ENCODE assay signal across 8 mouse cellular contexts in genomic region chr6:55038671-55039445, GRCm38 (mm10). TPM values are rescaled to one million over a fixed set of nuclear protein-coding genes. Genes with fewer than 3 reads are reported as not detected.
A peak's percentile ranks its signal among the peaks of the same experiment; 100 is the strongest.
DNase-seq lines count a peak whose midpoint lies in the region; ATAC-seq lines count a peak whose summit lies in the region.

No protein-coding gene starts in this region.

- H3K9me3 ChIP-seq in heart, embryonic 16.5 days (replicated peaks; ENCODE audit: control insufficient read depth, low read length): no peaks in the 10 kb centered on the region
- H3K9me3 ChIP-seq in liver, embryonic 15.5 days (replicated peaks): no peaks in the 10 kb centered on the region

- peaks cover 13% of the 10 kb centered on the region for H3K4me1 ChIP-seq in heart, embryonic 16.5 days (ENCODE audit: control insufficient read depth, insufficient read depth, low read length)
- peaks cover 31% of the 10 kb centered on the region for H3K4me1 ChIP-seq in liver, embryonic 15.5 days (replicated peaks)

- H3K27me3 ChIP-seq in heart, embryonic 16.5 days (ENCODE audit: control insufficient read depth, insufficient read depth, low read length): no peaks in the 10 kb centered on the region
- H3K27me3 ChIP-seq in liver, embryonic 15.5 days: no peaks in the 10 kb centered on the region; the same call in 1 of the 2 replicates

- 3% methylated on average over 12 of the region's 12 CpGs for WGBS in heart, embryonic 16.5 days
- WGBS in liver, embryonic 15.5 days (ENCODE audit: insufficient replicate concordance): 2% methylated on average over 12 of the region's 12 CpGs

- peak overlapping the region; percentile 69 for H3K4me3 ChIP-seq in heart, embryonic 16.5 days (ENCODE audit: low read length)
- peak overlapping the region; percentile 96 for H3K4me3 ChIP-seq in liver, embryonic 15.5 days (replicated peaks)

- peak; percentile 36 for ATAC-seq in frontal cortex, adult (ENCODE audit: low TSS enrichment)
- ATAC-seq in heart, embryonic 16.5 days (replicated peaks; ENCODE audit: extremely low read depth, insufficient read depth, low FRiP score): no peak
- ATAC-seq in liver, embryonic 15.5 days (ENCODE audit: insufficient read depth): peak; percentile 64
- no peak for ATAC-seq in activated CD4-positive, CD25-positive, alpha-beta regulatory T cell, adult 4 months

- H3K9ac ChIP-seq in heart, embryonic 16.5 days (ENCODE audit: low read length): peak overlapping the region; percentile 92
- peak overlapping the region; percentile 97 for H3K9ac ChIP-seq in liver, embryonic 15.5 days

- H3K4me2 ChIP-seq in heart, embryonic 16.5 days (ENCODE audit: low read depth, low read length): peak overlapping the region; percentile 85
- H3K4me2 ChIP-seq in liver, embryonic 15.5 days: peak overlapping the region; percentile 81

- H3K27ac ChIP-seq in heart, embryonic 16.5 days (ENCODE audit: low read length): peak overlapping the region; percentile 87
- peak overlapping the region; percentile 97 for H3K27ac ChIP-seq in liver, embryonic 15.5 days (replicated peaks)

- no peaks in the 10 kb centered on the region for H3K36me3 ChIP-seq in heart, embryonic 16.5 days (ENCODE audit: control insufficient read depth, insufficient read depth)
- no peaks in the 10 kb centered on the region for H3K36me3 ChIP-seq in liver, embryonic 15.5 days (replicated peaks)

- DNase-seq in frontal cortex, postnatal 10 days (ENCODE audit: low spot score in 2 of 2): no peak
- DNase-seq in B cell, adult 2 months: peak; percentile 13 to 17
- DNase-seq in cerebellum, adult 9-11 months: peak; percentile 29
- peak; percentile 62 for DNase-seq in retina, embryonic 14.5 days (ENCODE audit: low spot score)

RNA-seq across cellular contexts. Expression of gene Gars, which starts 1.1 kb away (rescaled TPM):
- 154 and 159 TPM in 2 replicates for polyA plus RNA-seq in heart, embryonic 16.5 days (2015; fragmentation: Nextera tagmentation; extraction: Ambion mirVana)
- polyA plus RNA-seq in liver, embryonic 15.5 days (2015; fragmentation: Nextera tagmentation; extraction: Ambion mirVana): 100 TPM in 2 replicates
- 10 to 100 TPM; 30.6 to 36.7 TPM for polyA plus RNA-seq in activated CD4-positive, CD25-positive, alpha-beta regulatory T cell, adult 4 months (2017; shearing (Covaris generic))

RNA-seq across cellular contexts. Expression of gene Ggct, which starts 46.1 kb away (rescaled TPM):
- polyA plus RNA-seq in heart, embryonic 16.5 days (2015; fragmentation: Nextera tagmentation; extraction: Ambion mirVana): 5.6 and 8.1 TPM in 2 replicates
- polyA plus RNA-seq in liver, embryonic 15.5 days (2015; fragmentation: Nextera tagmentation; extraction: Ambion mirVana): 3.0 and 4.0 TPM in 2 replicates
- 10 to 100 TPM; 26.9 to 33.6 TPM for polyA plus RNA-seq in activated CD4-positive, CD25-positive, alpha-beta regulatory T cell, adult 4 months (2017; shearing (Covaris generic))

Comparison
In these comparisons a context has a peak if more than half of its experiments do, and no peak if none do; other contexts are left out.
1. ATAC-seq: peak in frontal cortex, adult (single experiment) and liver, embryonic 15.5 days (single experiment); none in heart, embryonic 16.5 days (single experiment) and activated CD4-positive, CD25-positive, alpha-beta regulatory T cell, adult 4 months (single experiment).
2. DNase-seq: peak in B cell, adult 2 months (2 of 2), cerebellum, adult 9-11 months (single experiment) and retina, embryonic 14.5 days (single experiment); none in frontal cortex, postnatal 10 days (0 of 2).